Mouse (Mus musculus): Measurements from ENCODE around the gene Tagap.

Tagap gene

DNA sequence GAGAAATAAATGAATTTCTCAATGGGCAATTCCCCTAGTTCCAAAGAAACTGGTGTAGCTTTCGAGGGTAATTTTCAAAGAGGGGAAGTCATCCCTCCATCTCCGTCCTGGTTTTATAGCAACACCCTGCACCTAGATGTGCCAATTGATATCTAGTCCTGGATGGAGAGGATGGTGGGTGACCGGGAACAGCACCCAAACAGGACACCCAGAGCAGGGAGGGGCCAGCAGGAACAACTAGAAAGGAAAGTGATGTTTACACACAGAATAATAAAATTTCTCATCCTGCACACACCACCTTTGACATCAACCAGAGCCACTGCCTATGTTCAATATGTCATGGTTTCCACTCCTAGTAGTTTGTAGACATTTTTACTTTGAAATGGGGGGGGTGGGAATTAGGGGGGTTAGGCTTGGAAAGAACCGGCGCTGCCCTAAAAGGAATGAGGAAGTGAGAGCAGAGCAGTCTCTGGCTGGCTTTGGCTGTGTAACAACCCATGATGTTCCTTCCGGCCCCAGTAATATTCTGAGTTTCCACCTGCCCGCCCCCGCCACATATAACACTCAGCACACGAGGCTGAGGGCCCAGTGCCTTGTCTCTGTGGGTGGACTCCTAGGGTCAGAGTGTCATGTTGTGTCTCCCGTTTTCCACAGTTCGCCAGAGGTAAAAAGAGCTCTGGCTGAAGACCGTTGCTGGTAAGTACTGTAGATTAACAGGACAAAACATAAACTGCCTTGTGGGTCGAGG, at the start of gene Tagap:
Gene Tagap (plus strand): TSS at position 588 of the 748 bp plus-strand sequence.
- no peak for DNase-seq (ENCODE audit: extremely low read depth, low read depth, low spot score)

DNA sequence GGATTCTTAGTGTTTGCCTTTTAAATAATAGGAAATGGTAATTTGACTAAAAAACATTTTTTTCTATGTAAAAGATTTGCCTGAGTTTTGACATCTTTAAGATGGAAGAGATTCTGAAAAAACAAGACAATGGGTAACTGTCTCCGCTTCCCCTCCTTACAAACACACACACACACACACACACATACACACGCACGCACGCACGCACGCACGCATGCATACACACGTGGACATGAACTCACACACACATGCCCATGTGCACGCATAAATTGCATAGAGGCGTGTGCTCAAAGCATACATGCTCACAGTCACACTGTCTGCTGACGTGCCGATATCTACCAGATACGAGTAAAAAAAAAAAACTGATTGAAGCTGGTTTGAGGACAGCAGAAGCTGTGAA, 49.3 kb upstream of the Tagap start:
- no peak for DNase-seq (ENCODE audit: extremely low read depth, low read depth, low spot score)

DNA sequence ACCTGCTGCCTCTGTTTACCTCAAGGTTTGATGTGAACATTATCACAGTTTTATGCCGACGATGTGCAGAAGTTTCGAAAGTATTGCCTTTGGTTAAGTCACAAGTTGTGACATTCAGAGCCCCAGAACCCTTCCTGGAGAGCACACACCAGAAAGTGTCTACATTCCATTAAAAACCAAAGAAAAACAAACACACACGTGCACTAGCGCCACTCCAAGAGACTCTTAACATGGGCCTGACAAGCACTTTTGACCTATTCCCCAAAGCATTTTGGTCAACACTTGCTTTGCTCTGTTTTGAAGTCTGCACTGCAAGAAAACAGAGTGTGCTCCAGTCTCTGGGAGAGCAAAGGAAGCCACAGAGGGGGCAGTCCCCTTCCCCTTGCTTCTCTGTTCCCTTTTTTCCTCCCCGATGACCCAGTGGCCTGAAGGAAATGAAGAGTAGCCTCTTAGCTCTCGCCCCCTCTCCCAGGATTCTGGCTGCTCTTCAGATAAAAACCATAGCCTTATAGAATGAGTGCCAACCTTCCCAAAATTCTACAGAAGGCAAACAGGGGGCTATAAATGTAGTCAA, 48.5 kb upstream of the Tagap start:
- DNase-seq (ENCODE audit: extremely low read depth, low read depth, low spot score) = no peak

DNA sequence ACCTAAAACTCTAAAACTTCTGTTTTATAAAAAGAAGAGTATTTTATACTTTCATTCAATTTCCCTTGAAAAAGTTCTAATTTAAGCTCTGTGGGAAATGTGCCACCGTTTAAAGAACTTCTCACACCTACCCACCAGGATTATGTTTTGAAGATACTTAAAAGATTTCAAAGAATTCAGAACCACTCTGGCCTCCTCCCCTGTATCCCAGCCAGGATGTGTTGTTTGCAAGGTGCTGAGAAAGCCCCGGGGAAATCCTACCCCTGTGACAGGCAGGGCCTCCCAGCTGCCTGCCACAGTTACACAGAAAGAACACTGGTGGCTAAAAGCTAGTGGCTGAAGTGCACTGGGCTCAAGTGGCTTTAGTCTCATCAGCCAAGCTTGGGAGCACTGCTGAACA, 47.9 kb upstream of the Tagap start:
- DNase-seq (ENCODE audit: extremely low read depth, low read depth, low spot score) = no peak

DNA sequence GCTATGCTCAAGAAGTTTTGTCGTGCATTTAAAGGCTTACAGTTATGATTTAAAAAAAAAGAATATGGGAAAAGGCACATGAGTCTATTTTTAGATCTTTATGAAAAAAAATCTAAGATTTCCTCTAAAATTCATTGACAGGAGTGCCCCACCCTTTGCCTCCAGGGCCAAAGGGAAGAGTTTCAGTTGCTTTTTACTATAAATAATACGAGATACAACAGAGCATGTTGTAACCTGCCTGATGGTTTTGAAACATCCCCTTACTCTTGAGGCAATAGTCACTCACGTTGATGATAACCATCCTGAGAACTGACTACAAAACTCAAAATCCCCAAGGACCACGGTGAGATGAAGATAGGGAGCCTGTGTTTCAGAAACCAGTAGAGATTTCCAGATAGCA, 46.3 kb upstream of the Tagap start:
- DNase-seq (ENCODE audit: extremely low read depth, low read depth, low spot score) = no peak

DNA sequence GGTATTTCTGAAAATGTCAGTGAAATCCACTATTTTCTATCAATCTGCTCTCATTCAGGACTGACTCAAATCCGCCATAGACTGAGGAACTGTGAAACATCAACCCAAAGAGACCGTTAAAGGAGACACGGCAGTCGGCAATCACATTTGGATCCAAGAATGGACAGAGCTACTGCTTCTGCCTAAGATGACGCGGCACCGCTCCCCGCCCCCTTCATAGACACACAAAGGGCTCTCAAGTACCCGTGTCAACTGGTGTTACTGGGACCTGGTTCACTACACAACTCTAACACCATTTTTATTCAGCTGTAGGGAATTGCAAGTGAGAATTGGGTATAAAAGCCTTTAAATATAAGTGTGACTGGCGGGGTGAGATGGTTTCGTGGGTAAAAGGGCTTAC, 42.7 kb upstream of the Tagap start:
- no peak for DNase-seq (ENCODE audit: extremely low read depth, low read depth, low spot score)

DNA sequence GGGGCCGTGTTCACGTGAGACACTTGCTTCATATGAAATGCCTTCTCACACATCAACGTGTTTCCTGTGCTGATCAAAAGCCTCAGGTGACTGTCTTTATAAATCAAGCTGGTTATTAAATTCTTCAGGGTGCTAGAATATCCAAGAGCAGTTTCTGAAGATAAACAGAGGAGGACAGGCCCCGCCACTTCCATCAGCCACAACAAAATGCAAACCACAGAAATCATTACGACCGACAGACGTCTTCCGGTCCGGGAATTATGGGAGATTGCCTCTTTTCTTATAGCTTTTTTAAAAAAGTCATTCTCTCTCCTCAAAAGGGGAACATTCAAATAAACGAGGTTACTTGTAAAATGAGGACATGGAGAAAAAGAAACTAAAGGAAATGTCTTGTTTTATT, 41.2 kb upstream of the Tagap start:
- no peak for DNase-seq (ENCODE audit: extremely low read depth, low read depth, low spot score)

DNA sequence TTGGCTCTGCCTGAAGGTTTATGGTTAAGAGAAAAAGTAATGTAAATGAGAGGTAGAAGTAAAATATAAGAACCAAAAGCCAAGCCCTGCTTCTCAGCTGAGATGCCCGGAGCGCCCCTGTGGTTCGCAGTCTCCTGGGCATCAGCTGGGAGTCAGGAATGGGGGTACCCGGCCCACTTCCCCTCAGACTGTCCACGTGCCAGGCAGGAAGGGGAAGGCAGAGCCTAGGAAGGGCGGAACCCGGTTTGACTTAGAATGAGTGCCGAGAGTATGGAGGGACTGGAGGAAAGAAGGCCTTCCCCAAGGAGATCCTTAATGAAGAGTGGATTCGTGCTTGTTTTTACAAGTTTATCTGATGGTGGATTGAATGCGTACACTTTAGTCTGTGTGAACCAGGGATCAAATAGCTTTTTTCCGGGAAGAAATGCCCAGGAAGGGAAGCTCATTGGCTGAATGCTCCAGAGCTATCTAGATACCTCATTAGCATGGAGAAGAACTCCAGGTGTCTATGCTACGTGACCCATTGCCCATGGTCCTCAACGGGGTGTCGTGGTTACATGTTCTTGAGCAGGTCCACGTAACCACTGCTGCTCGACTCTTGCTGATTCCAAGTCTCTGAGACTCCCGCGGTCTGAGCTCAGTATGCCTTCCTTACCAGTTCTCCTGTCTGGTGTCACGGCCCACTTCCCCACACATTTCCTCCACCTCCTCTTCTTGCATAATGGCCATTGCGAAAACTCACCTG, 38.6 kb upstream of the Tagap start:
- DNase-seq (ENCODE audit: extremely low read depth, low read depth, low spot score) = no peak

DNA sequence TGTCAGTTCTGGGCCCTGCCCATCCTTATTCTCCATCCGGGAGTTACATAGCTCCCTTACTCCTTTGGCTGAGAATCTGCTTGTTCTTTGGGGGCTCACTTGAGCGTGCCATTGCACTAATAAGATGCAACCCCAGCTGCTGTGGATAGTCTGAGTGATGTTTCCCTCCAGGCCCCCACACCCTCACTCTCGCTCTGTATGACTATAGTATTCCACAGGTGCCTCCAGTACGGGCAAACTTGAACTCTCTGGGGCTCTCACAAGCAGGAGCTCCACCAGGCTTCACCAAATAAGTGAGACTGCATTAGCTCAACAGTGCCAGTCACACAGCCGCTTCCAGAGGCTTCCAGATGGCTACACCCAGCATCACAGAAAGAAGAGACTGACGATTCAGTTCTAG, 37.5 kb upstream of the Tagap start:
- DNase-seq (ENCODE audit: extremely low read depth, low read depth, low spot score) = no peak

DNA sequence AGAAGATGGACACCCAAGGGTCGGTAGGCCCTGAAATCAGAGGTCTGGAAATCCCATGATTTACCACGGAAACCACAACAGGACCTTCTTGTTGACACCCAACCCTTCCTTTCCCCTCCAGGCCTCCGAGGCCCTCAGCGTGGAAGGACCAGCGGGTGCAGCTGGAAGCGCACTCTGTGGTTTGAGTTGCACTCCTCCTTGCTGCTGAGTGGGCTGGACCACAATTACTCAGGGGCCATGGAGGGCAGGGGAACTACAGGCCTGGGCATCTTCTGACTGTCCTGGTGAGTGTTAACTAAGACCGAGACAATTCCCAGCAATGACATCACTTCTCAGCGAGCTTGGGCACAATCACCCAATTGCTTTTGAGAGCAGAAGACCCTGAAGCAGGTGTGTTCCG, 36.8 kb upstream of the Tagap start:
- no peak for DNase-seq (ENCODE audit: extremely low read depth, low read depth, low spot score)

DNA sequence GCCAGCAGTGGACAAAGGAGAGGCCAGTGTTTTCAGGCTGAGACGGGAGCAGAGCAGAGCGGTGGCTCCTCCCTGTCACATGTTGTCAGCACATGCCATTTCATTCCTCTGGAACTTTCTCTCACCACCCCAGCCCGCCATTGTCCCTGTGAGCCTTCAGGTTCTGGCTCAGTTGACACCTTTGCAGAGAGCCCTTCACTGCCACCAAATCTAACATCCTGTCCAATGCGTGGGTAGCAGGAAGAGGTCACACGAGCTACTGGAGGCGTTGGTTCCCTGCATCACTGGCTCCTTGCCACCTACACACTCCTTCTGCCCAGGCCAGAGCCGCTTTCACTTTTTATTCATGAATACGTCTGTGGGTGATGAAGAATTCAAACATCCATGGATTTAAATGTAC, 33.1 kb upstream of the Tagap start:
- no peak for DNase-seq (ENCODE audit: extremely low read depth, low read depth, low spot score)

DNA sequence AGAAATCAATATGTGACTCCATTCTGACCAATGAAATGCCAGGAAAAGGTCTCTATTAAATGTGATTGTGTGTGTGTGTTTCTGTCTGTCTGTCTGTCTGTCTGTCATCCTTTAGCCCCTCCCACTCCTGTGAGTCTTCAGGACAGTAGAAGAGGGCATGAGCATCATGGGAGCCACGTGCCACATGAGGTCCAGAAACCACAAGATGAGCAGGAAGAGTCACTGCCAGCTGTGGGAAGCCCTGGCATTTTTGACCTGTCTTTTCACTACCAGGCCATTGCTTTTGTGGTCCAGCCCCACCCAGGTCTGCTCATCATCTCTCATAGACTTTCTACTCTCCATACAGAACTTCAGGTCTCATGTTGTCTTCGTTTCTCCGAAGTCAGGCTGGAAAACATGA, 31.7 kb upstream of the Tagap start:
- DNase-seq (ENCODE audit: extremely low read depth, low read depth, low spot score) = no peak

DNA sequence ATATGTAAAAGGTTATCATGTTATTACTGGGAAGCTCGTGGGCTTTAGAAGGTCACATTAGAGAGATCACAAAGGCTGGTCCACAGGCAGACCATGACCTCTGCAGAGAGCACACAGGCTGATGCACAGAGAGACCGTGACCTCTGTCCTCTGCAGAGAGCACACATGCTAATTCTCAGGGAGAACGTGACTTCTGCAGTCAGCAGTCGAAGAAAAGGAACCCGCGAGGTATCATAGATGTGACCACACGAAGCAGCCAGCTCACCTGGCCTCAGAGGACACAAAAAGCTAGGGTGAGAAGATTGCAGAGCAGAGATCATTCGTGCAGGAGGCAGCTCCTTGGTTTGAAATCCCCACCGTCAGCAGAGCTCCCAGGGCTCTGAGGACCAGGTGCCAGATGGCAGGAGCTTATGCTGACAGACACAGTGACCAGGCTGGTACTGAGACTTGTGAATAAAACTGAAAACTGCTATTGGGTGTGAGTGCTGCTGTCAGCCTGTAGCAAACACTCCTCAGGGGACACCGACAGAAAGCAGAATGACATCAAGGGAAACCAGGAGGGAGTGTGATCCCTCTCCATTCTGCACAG, 29.7 kb upstream of the Tagap start:
- DNase-seq (ENCODE audit: extremely low read depth, low read depth, low spot score) = no peak

DNA sequence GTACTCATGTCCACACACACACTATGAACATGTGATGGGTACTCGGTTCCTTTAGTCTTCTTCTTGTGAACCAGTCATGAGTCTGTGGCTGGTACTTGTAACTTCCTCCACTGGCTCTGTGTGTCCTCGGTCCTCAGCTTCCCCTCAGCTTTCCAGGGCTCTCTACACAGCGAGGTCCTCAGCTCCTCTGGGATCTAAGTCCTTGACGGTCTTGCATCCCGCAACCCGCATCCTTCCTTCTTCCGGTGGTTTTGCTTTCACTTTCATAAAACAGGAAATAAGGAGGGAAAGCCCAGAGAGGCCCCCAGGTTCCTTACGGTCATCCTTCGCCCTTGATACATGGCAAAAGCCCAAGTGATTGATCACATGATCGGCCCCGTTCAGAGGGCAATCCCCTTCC, 28.7 kb upstream of the Tagap start:
- DNase-seq (ENCODE audit: extremely low read depth, low read depth, low spot score) = no peak

DNA sequence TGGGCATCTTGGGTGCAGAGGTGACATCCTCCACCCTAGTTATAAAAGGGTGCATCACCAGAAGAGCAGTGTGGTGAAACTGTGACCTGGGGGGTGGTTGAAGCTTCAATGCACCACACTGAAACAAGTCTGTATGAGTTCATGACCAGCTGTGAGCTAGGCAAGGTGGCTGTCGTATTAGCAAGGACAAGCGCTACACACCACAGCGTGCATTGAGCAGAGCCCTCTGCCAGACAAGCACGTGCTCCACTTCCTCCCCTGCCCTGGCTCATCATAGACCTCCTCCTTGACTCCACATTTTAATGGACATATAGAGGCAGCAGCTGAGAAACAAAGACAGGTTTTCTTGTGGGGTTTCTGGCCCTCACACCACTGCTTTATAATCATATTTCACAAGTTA, 28.0 kb upstream of the Tagap start:
- no peak for DNase-seq (ENCODE audit: extremely low read depth, low read depth, low spot score)

DNA sequence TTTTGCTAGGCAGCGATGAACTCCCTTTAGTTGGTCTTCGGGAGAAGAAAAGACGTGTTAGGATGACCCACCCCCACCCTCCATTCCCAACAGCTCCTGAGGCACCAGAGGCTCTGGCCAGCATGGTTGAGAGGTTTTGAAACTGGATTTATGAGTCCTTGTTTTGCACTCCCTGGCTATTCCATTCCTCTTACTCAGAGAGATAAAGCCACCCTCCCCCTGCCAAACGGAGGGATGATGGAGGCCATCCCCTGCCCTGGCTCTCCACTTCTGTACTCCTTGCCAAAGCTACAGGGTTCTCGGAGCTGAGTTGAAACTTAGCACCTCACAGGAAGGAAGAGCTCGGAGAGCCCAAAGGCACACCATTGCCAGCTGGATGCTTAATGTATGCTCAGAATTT, 26.6 kb upstream of the Tagap start:
- DNase-seq (ENCODE audit: extremely low read depth, low read depth, low spot score) = no peak

DNA sequence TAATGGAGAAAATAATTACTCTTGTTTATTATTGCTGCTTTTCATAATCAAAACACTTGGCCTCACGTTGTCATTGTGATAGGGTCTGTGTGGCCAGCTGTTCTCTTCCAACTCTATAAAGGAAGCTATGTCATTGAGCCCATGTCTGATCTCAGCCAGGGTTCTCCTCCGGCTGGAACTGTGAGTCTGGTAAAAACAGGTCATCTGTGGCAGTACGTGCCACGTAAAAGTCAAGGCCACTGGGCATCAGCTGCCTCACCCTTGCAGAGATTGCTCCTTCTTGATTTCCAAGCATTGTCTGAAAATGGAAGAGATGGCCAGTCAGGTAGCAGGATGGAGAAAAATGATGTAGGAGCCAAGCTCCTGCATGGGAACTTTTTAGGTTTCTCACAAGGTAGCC, 25.8 kb upstream of the Tagap start:
- no peak for DNase-seq (ENCODE audit: extremely low read depth, low read depth, low spot score)

DNA sequence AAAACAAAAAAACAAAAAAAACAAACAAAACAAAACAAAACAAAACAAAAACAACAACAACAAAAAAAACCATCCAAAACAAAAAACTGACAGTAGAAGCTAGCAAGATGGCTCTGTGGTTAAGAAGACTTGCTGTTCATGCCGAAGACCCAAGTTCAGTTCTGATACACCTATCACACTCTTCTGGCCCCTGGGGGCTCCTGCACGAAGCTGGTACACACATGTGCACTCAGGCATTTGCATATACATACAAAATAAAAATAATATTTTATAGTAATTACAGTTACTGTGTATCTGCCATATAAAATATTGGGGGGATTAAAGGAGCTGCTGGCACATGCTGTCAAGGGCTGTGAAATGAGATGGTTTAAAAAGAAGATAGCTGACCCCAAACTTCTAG, 24.3 kb upstream of the Tagap start:
- no peak for DNase-seq (ENCODE audit: extremely low read depth, low read depth, low spot score)

DNA sequence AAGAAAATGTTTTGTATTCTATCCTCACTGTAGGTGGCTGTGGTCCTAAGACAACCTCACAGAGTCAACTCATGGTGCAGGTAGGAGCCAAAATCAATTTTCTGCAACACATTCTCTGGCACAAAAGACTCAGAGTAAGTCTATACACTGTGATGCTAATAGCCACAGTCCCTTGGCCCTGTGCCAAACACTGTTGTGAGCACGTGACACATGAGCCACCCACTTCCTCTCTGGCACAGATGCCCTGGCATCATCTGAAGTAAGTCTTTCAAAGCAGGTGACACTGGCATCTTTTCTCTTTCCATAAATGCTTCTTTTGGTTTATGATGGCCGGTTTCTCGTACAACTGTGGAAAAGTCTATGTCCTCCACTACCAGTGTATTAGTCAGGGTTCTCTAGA, 23.4 kb upstream of the Tagap start:
- DNase-seq (ENCODE audit: extremely low read depth, low read depth, low spot score) = no peak

DNA sequence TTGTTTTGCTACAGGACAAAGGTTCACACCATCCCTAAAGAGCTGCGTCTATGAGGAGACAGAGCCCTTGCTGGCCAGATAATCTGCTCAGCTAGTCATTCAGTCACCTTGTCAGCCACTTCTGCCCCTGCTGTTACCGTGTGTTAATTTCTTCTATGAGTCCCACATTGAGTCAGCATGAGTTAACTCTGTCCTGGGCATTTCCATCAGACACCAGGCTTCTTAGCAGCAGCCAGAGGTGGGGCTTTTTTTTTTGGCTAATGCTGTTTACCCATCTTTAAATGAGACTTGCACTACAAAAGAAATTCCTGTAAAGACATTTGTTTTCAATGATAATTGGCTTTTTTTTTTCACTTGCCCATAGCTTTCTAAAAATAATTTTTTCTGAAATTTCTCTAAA, 20.8 kb upstream of the Tagap start:
- no peak for DNase-seq (ENCODE audit: extremely low read depth, low read depth, low spot score)

DNA sequence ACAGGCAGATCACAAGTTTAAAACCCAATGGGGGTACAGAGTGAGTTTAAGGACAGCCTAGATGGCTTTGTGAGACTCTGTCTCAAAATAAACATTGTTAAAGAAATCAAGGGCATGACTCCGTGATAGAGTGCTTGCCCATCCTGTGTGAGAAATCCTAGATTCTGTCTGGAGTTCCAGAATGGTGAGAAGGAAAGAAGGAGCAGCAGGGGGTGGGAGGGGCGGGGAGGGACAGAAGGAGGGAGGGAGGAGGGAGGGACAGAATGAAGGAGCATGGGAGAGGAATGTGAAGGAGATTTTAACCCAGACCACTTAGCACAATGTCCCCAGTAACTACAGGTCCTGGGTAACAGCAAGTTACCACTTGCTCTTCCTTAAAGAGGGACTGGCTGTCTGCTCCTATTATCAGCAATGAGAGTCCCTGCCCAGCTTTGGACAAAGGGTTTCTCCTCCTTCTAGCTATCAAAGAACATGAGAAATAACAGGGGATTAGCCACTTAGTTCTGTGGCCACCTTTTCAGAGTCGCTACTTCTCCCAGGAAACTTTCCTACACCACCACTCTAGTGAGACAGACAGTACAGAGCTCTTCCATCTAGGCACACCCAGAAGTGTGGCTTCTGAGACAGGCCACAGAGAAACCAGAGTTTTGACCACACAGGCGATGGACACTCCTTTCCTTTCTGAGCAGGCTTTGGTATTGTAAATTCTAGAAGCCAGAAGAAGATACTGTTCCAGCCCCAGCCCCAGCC, 19.7 kb upstream of the Tagap start:
- no peak for DNase-seq (ENCODE audit: extremely low read depth, low read depth, low spot score)

Measured in fat pad, adult 2 months (tissue).